Mouse (Mus musculus): ENCODE results near the gene Esf1.
"Not testable (repeated sequence)": the region's sequence is repeated elsewhere in the genome, so short reads cannot be mapped to it uniquely, and the experiment has no call there.

The Esf1 gene

DNA sequence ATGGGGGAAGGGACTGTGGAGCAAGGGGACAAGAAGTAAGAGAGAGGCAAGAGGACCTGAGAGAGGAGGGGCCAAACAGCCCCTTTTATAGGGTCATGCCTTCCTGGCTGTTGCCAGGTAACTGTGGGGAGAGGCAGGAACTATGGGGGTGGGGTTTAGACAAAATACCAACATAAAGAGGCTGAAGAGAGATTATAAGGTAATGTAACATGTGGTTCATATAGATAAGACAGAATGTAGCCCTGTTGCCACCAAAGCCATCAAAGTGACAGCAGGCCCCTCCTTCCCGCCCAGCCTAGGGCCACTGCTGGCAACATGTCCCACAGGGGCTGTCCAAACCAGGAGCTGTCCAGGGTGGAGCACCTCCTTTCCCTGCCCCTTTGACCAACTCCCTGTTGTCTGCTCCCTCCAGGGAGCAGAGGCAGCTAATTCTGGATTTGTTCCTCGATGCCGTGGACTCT lies 73.2 kb downstream of the Esf1 start:
- in situ Hi-C loops (cut with MboI; ENCODE audit: unreplicated experiment in 2 of 2): no loop called here

DNA sequence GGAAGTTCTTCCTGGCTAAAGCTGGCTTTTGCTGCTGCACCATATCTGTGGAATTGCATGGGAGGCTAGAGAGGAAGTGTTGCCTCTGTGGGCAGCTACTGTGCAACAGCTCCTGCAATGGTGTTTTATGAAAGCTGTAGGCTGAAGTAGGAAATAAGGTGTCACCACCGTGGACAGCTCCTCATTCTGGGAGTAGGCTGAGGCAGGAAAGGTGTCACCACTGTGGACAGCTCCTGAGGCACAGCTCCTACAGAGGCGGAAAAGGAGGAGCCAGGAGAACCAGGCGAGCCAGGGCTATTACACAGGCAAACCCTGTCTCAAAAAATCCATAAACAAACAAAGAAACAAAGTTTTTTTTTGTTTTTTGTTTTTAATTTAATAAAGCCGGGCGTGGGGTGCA lies 74.3 kb downstream of the Esf1 start:
- in situ Hi-C loops (cut with MboI; ENCODE audit: unreplicated experiment in 2 of 2): no loop called here

DNA sequence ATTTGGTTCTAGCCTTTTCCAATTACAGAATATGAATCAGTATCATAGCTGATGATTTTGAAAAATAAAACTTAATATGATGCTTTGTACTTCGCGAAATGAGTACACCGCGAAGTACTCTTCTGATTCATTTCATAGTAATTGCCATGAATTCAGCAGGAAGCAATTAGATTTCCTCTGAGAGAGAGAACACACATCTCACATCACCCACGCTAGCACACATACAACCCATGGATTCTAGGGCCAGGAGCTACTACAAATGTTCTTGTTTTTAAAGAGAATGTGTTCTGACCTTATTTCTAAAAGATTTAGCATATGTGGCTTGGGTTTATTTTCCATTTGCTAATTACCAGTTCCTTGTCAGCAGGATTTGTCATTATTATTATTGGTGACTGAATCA lies 76.9 kb downstream of the Esf1 start:
- in situ Hi-C loops (cut with MboI; ENCODE audit: unreplicated experiment in 2 of 2): no loop called here

DNA sequence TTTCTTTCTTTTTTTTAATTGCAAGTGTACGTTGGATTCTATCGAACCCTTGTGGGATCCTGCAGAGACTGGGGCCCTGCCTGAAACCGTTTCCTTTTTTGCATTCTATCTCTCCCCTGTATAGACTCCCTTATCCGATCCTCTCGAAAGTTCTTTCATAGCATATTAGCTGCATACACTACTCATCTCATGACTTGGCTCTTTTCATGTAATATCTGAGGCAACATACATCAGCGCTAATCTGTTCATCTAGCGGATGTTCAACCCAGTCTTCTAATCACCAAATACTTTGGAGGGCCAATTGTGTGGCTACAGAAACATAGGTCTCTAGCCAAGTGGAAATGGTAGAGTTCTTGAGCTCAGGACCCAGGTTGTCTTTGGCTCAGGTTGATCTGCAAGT lies 86.1 kb downstream of the Esf1 start:
- in situ Hi-C loops (cut with MboI; ENCODE audit: unreplicated experiment in 2 of 2): no loop called here

DNA sequence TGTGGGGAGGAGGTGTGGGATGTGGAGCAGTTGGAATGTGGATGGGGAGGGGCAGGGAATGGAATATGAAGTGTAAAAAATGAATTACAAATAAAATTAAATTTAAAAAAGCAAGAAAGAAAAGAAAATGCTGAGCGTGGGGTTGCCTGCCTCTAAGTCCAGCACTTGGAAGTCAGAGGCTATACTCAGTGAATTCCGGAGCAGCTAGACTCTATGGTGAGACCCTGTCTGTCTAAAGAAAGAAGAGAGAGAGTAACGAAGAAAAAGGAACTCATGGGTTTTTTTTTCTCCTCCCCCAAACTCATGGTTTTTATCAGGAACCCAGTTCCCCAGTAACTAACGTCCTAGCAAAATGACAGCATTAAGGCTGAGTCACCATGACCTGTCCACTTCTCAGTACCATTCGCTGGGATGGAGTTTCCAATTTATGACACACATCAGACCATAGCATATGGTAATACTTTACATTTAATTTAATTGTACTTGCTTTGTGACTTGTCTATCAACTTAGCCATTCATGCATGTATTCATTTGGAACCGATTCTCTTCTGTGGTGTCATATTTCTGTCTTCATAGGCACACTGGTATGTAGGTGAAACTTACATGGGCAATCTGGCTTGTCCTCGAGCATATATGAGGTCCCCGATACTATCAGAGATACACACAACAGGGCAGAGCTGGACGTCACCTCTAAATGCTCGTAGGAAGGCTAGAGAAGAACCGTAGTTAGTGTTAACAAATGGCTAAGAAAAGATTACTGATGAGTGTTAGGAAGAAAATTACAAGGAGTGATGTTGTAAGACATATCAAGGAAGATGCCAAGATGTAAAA lies 89.4 kb downstream of the Esf1 start:
- in situ Hi-C loops (cut with MboI; ENCODE audit: unreplicated experiment in 2 of 2): no loop called here

DNA sequence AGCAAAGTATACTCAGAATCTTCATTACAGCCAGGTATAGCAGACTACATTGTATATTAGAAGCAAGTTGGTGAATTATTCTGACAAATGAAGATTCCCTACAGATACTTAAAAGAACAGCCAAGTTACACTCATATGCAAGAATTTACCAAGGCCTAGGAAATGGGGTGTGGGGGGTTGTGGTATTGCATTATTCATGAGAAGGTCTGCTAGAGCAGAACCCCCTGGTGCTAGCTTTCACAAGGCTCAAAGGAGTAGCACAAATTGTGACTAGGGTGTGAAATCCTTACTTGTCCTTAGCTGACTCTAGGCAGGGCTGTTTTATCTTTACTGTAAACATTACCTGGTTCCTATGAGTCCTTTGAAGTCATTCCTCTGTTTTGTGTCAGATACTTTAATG lies 91.1 kb downstream of the Esf1 start:
- in situ Hi-C loops (cut with MboI; ENCODE audit: unreplicated experiment in 2 of 2): not testable (repeated sequence)

DNA sequence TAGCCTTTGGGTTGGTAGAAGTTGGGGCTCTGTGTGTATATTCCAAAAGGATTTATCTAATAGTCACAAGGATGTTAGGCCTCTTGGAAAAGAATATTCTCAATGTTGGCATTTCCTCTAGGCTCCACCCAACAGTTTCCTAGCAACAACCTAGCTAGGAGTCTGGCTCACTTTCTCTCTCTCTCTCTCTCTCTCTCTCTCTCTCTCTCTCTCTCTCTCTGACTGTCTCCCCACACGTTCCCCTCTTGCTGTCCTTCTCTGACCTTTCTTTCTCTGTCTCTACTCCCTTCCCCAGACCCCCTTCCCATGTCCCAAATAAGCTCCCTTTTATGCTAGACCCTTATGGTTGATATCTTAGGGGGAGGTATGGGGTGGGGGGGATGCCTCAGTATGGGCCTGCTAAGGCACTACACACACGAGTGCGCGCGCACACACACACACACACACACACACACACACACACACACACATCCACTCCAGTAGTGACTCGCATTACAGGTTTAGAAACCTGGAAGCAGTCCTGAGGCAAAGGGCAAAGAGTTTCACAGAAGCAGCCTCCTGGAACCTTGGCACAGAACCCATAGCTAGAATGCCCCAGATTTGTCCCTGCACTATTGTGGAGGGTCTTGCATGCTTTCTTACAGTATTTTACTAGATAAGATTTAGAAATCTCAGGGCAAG lies 91.6 kb downstream of the Esf1 start:
- in situ Hi-C loops (cut with MboI; ENCODE audit: unreplicated experiment in 2 of 2): no loop called here

DNA sequence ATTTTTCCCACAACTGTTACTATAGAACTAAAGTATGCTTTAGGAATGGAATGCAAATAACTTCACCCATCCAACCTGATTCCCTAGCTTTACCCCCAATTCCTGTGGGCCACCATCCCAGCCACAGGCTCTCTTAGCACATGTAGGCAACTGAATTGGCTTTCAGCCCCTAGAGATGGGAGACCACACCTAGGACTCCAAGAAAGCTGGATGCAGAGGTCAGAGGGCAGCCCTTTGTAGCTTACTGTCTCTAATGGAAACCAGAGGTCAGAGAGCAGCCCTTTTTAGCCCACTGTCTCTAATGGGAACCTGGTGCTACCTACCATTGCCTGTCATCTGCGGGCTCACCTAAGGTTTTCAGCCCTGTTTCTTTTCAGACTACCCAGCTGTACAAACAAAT lies 92.9 kb downstream of the Esf1 start:
- in situ Hi-C loops (cut with MboI; ENCODE audit: unreplicated experiment in 2 of 2): no loop called here

DNA sequence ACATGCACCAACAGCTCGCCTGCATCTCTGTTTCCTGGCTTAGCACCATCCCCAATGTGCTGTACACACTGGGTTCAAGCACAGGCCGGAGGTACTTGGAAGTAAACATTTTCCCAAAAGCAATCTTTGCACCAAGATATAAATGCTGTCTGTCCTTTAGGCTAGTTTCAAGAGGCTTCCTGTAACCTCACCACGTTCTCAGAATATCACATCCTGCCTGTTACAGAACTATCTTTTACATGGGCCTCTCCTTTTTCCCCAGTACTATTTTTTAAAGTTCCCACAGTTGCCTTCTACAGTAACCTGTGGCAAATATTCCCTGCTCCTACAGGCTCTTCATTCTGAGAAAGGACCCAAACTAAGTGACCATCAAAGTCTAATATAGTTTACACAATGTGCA lies 95.2 kb downstream of the Esf1 start:
- in situ Hi-C loops (cut with MboI; ENCODE audit: unreplicated experiment in 2 of 2): no loop called here
